Mouse (Mus musculus) thymus, postnatal 36 days (tissue): ENCODE data around the gene Prkag2.
A peak's percentile ranks its signal among the peaks of the same experiment; 100 is the strongest.

Experiments
- DNase-seq, 2 experiments: peaks; one replicate each; pipeline ENCODE4 v3.0.0; 2022; ENCODE audit warnings: mixed read lengths in 2 of 2

The Prkag2 gene

DNA sequence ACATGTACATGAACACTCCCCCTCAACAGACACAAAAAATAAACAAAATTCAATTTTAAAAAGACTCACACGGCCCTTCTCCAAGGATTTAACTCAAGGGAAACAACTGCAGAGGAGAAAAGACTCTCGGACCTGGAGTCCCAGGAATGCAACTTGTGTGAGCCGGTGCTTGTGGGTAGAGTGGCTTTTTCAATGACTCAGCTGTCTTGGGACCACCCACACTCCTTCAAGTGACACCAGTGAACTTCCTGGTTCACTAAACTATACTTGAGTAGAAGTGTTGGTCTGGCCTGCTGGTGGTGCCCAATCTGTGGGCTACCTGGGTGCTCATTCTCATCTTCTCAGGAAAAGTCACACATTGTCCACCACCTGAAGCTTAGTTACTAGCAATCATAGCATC is 53.7 kb downstream of the Prkag2 start:
- DNase-seq: no peak

DNA sequence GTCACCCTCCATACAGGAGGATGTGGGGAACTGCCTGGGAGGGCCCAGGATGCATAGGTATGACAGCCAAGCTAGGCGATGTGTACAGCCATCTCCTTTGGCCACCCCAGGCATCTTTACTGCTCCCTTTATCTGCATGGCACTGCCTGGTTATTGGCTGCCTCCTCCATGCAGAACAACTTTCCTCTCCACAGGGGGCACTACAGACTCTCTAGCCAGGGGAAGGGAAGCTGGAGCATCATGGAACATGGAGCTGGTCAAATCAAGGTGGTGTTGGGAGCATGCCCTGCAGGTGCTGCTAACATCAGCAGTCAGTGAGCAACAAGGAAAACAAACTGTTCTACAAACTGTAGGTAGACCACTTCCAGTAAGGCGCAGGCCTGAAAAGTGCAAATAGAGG is 56.4 kb downstream of the Prkag2 start:
- no peak for DNase-seq

DNA sequence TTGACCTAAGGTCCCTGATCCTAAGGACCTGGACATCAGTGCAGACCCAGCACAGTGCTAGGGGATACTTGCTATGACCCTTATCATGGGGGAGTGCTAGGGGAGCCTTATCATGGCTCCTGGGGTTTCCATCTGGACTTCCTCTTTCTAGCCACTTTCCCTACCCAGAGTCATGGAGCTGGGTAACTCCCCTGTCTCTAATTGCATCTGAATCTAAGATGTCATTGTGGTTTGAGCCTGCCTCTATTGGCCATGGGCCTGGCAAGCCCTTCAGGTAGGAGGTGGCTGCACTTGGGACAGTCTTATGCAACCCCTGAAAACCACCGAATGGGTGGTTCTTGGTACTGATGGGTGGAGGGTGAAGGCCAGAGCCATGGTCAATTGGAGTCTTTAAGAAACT is 58.5 kb downstream of the Prkag2 start:
- no peak for DNase-seq

- peak in 1 of 2 experiments; percentile 18 for DNase-seq
Observed at GRCm38 (mm10) chr5:25041307-25041706, 59.1 kb downstream of the Prkag2 start.

- no peak for DNase-seq
Observed at GRCm38 (mm10) chr5:25040903-25041302, 59.5 kb downstream of the Prkag2 start.

- no peak for DNase-seq
Observed at GRCm38 (mm10) chr5:25038827-25039226, 61.6 kb downstream of the Prkag2 start.

GRCm38 (mm10) chr5:25035391-25035790 is 65.1 kb downstream of the Prkag2 start:
- no peak for DNase-seq

GRCm38 (mm10) chr5:25031456-25031856 is 69.0 kb downstream of the Prkag2 start:
- DNase-seq: no peak

DNA sequence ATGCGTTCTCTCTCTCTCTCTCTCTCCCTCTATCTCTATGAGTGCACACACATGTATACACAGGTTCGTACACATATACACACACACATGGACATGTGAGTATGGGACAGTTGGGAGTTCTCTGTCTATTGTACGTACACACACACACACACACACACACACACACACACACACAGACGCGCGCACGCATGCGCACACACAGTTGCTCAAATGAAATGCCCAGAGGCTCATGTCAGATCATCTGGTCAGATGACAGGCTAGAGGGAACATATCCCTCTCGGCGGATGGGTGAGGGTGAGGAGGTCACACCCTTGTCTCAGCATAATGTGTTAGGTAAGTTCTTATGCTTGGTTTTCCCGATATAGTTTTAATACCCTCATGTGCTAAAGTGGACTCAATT is 69.4 kb downstream of the Prkag2 start:
- no peak for DNase-seq

DNA sequence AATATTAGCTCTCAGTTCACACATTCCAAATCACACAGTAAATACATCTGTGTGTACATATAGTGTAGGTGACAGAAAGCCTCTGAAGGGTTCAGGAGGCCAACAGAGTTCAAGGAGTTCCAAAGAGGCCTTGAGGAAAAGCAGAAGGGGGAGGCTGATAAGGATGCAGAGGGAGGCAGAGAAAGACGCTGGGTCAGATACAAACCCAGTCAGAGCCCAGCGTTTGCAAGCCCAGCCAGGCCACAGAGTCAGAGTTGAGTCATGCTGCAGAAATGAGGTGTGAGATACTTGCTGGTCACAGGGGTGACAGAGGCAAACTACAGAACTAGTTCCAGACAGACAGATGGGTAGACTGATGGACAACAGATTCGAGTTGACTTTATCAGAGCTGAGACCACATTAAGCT is 70.2 kb downstream of the Prkag2 start:
- no peak for DNase-seq

DNA sequence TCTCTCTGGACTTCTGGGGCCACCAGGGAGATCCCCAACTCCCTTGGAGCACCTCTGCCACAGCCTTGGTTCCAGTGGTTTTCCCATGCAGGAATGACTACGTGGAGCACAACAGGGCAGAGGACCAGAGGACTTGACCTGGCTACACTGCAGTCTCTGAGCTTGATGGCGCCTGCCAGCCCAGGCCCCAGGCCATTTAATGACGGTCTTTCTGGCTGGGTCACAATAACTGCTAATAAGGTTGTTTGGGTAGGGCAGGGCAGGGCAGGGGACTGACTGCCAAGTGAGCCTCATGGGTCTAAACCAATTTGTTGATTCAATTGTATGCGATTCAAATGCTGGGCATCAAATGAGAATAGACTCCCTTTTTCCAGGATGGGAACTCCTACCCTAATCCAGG is 72.8 kb downstream of the Prkag2 start:
- DNase-seq: no peak

GRCm38 (mm10) chr5:25025309-25026019 is 75.0 kb downstream of the Prkag2 start:
- no peak for DNase-seq

DNA sequence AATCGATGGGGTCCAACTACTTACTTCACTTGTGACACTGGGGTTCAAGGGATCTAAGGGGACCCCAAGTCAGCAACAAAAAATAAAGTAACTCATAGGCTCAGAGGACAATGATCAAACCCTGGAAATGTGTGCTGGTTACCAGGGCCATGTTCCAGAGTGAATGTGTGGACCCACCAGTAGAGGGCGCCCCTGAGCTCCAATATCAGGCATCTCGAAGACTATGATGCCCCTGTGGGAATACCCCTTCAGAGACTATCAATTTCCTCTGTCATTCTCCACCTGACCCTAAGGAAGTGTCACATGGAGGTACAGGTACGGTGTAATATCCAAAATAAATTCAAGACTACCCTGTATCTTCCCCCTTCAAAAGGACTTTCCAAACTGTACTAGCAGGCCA is 77.5 kb downstream of the Prkag2 start:
- peak; percentile 42 to 53 for DNase-seq

DNA sequence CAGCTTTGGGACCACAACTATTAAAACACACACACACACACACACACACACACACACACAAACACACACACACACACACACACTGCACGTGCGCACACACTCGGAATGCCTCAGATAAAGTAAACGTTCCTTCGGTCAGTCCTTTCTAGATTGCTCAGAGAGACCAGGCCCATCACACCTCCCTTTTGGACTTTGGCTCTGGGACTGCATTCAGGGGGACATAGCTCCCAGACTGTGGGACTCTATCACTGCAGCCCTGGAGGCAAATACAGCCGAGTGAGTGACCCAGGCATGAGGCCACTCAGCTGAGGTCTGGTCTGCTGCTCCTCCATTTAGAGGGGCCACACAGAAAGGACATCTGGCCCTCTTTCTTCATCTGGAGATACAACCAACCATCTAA is 81.2 kb downstream of the Prkag2 start:
- DNase-seq: no peak

- DNase-seq: no peak
Observed at GRCm38 (mm10) chr5:25012134-25012533, 88.3 kb downstream of the Prkag2 start.

GRCm38 (mm10) chr5:25011019-25011485 is 89.4 kb downstream of the Prkag2 start:
- DNase-seq: peak; percentile 75 to 81

DNA sequence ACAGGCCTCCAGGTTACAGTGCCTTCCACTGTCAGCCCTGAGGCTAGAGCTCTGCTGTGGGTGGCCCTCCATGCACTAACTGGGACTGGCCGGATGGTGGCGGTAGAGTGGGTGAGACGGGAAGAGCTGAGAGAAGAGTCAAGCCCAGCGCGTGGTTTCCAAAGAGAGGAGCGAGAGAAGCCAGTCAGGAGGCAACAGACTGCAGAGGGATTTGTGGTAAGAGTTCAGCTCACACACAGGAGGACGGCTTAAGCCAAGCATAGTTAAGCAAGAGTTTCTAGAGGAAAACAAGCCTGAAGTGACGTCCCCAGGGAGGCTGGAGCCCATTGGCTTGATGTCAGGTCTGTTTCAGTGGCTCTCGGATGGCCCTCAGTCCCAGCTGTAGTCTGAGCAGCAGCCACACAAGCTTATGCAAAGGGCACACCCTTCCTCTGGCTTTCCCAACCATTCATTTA is 90.0 kb downstream of the Prkag2 start:
- DNase-seq: peak; percentile 86 to 89

- DNase-seq: no peak
Observed at GRCm38 (mm10) chr5:25009770-25010169, 90.7 kb downstream of the Prkag2 start.

GRCm38 (mm10) chr5:25008966-25009365 is 91.5 kb downstream of the Prkag2 start:
- DNase-seq: no peak

GRCm38 (mm10) chr5:25006848-25007247 is 93.6 kb downstream of the Prkag2 start:
- DNase-seq: peak; percentile 70 to 71

GRCm38 (mm10) chr5:25005532-25006129 is 94.8 kb downstream of the Prkag2 start:
- no peak for DNase-seq

DNA sequence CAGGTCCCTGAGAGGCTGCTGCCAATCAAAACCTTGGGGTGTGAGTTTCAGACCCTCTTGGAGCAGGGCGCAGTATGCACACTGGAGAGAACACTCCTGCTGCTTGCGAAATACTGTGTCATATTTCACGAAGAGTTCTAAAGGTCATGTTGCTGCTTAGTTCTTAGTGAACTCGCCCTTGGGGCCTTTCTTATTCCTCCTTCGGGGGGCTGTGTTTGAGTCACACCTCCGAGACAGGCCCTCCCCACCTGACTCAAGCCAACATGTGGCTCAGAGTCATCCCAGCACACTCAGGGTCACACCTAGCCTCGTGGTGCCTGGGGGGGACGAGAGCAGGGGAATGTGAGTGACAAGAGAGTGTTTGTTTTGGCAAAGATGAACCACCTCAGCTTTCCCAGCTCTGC is 99.0 kb downstream of the Prkag2 start:
- DNase-seq: no peak

GRCm38 (mm10) chr5:24999351-24999750 is 101.1 kb downstream of the Prkag2 start:
- DNase-seq: no peak

DNA sequence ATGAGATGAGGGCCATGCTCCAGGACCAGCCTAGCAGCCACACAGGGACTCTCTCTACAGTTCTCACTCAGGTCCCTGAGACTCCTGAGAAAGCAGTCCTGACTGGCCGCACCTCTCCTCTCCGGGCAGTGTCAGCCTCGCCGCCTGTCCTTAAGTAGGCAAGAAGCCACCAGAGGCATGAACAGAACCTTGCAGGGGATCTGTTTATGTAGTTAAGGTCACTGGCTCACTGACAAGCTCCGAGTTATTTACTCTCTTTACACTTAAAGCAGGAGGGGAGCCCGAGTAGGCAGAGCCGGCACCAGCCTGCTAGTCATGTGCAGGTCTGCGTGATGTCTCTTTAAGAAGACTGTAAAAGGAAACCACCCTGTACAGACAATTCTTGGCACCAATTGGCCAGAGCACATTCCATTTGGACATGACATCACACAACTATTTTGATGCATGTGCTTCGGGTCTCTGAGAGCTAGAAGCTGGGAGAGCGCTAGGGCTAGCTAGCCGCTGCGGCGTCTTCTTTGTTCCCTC is 104.8 kb downstream of the Prkag2 start:
- no peak for DNase-seq
